Mouse (Mus musculus): ENCODE measurements around the gene Nr1h3.
"Not testable (repeated sequence)": the region's sequence is repeated elsewhere in the genome, so short reads cannot be mapped to it uniquely, and the experiment has no call there.

Gene Nr1h3

DNA sequence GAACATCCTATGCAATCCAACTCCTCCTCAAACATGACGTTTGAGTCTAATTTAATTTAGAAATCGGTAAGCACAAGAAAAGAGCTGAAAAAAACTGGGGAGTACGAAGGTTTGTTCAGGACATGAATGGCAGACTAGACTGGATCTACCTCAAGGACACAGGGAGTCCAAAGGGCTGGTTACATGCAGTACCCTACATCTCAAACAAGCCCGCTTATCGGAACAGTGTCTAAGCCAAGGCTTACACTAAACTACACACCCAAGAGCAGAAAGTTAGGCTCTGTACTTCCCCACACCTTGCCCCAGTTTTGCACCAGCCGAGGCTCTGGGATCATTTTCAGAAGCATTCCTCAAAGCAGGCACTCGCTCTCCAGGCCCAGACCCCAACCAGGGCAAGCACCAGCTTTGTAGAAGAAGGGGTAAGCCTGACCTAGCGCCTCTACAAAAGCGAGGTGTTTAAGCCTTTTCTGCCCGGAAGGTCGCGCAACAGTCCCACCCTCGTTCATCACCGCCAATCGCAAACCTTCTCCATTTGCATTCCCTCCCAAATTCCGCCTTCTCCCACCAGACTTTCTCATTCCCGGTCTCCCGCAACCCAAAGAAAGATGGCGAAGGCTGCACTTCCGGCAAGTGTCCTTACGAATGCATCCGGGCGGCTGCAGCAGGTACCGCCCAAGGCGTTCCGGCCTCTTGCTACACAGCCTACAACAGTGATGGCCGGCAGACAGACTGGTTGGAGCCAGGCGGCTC, at the start of gene Nr1h3, which contains the start of gene Acp2:
TSS of gene Nr1h3 (minus strand) at position 613 of the 750 bp plus-strand sequence.
TSS of gene Acp2 (plus strand) at position 664 of the 750 bp plus-strand sequence.
- peak; percentile 95 for DNase-seq (ENCODE audit: low read depth, low spot score)

GRCm38 (mm10) chr2:91252001-91252400, 49.4 kb upstream of the Nr1h3 start:
- DNase-seq (ENCODE audit: low read depth, low spot score), result no peak

DNA sequence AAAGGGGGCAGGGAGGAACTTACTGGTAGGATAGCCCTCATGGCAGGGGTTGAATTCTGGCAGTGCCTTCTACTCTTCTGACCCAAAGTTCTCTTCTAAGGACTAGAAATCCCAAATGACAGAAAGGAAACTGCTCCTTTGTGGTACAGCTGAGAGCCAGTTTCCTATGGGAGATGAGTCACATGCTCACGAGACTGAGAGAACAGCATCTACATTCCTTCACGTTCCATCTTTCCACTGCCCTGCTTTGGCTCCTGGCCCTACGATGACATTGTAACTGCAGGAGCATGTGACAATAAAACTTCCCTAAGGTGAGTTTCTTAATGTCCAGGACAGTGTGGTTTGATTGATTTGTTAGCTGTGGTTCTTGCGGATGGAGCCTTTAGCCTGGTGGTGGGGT, 45.7 kb upstream of the Nr1h3 start:
- DNase-seq (ENCODE audit: low read depth, low spot score), result no peak

DNA sequence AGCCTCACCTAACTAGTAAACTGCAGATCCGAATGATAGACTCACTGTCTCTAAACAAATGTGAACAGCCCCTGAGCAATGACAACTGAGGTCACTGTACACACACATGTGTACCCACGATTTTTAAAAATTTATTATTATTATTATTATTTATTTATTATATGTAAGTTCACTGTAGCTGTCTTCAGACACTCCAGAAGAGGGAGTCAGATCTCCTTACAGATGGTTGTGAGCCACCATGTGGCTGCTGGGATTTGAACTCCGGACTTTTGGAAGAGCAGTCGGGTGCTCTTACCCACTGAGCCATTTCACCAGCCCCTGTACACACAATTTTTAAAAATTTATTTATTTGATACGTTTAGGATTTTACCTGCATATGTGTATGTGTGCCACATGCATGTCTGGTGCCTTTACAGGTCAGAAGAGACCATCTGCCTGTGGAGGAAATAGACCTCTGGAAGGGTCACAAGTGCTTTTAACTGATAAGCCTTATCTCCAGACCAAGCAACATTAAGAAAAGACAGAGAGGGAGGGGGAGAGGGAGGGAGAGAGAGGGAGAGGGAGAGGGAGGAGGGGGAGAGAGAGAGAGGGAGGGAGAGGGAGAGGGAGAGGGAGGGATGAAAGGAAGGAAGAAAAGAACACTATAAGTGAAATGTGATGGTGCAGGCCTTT, 42.1 kb upstream of the Nr1h3 start:
- DNase-seq (ENCODE audit: low read depth, low spot score), result no peak

- DNase-seq (ENCODE audit: low read depth, low spot score), result peak; percentile 86
Measured at GRCm38 (mm10) chr2:91243416-91243815, 40.8 kb upstream of the Nr1h3 start.

GRCm38 (mm10) chr2:91242547-91242946, 39.9 kb upstream of the Nr1h3 start:
- DNase-seq (ENCODE audit: low read depth, low spot score), result no peak

DNA sequence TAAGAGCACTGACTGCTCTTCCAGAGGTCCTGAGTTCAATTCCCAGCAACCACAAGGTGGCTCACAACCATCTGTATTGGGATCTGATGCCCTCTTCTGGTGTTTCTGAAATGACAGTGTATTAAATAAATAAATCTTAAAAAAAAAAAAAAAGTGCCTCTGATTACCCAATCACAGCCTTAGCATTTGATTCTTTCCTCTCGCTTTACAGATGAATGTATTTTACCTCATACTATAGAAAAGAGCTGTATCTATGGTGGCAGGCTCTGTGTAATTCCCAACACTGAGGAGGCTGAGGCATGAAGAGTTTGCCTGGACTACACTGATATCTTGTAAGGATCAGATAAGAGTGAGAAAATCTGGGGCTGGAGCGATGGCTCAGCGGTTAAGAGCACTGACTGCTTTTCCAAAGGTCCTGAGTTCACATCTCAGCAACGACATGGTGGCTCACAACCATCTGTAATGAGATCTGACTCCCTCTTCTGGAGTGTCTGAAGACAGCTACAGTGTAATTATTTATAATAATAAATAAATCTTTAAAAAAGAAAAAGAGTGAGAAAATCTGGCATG, 35.0 kb upstream of the Nr1h3 start:
- not testable (repeated sequence) for DNase-seq (ENCODE audit: low read depth, low spot score)

- peak; percentile 93 for DNase-seq (ENCODE audit: low read depth, low spot score)
Measured at GRCm38 (mm10) chr2:91236601-91237510, 34.2 kb upstream of the Nr1h3 start, which contains the start of gene Ddb2. Gene Ddb2 (minus strand): TSS chr2:91236982.

DNA sequence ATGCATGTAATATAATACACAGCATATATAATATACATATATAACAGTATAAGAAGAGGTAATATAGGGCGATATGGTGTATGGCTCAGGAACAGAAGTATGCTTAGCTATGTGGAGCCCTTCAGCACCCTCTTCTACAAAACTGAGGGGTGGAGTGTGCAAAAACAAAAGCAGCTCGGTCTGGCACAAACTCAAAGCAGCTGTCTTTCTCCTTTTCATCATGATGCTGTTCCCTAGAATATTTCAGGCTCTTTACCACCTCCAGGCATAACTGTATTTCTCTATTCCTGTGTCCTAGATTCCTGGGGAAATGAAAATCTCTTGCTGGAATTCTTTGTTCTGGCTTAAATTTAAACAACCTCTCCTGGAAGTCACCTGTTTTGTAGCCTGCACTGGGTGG, 27.1 kb upstream of the Nr1h3 start:
- DNase-seq (ENCODE audit: low read depth, low spot score), result peak; percentile 81

- no peak for DNase-seq (ENCODE audit: low read depth, low spot score)
Measured at GRCm38 (mm10) chr2:91223614-91224013, 21.0 kb upstream of the Nr1h3 start.

DNA sequence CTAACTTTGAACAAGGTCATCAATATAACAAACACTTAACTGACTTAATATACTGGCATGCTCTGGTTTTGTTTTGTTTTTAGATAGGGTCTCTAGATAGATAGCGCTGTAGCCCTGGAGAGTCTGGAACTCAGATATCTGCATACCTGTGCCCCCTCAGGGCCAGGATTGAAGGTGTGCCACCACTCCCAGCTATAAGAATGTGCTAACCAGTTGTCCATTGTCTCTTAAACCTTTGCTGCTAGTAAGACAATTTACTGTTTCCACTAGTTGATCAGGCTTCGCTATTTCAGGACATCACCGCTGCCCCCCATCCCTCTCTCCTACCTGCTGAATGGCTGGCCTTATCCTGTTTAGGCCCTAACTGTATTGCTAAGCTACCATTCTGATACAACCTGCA, 17.9 kb upstream of the Nr1h3 start:
- DNase-seq (ENCODE audit: low read depth, low spot score), result no peak

DNA sequence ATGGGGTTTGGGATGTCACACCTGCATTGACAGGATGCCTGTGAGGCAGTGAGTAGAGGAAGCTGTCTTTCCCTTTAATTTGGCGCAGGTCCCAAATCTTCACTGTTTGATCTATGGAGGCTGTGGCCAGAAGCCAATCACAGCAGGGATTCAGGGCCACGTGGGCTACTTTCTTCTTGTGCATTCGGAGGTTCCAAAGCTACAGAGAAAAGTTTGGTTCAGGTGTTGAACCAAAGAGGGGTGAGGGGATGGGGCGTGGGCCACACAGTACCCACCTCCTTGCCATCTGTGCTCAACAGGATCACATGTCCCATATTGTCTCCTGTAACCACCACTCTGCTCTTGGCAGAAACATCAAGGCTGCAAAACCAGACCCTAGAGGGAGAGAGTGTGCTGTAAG, 14.4 kb upstream of the Nr1h3 start:
- DNase-seq (ENCODE audit: low read depth, low spot score), result no peak

GRCm38 (mm10) chr2:91213311-91213710, 10.7 kb upstream of the Nr1h3 start:
- DNase-seq (ENCODE audit: low read depth, low spot score), result no peak

DNA sequence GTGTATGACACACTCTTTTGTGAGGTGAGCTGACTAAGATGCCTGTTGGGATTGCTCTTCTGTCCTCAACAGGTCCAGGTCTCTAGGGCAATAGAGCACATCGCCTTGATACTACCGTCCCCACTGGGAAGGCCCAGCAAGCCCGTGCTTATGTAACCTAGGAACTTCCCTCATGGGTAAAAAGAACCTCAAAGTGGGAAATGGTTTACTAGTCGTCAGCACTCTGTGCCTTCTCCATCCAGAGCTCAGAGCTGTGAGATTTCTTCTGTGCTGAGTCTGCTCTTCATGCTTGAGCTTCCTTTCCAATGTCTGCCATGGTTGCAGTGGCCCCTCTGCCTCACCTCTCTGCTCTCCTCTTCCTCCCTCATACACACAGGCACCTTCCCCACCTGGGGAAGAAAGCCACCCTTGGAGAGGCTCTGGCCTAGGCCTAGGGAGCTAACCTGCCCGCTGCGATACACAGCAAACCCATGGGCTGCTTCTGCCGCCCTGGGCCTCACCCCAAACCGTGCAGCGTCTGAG, 3.7 kb upstream of the Nr1h3 start:
- DNase-seq (ENCODE audit: low read depth, low spot score), result no peak

DNA sequence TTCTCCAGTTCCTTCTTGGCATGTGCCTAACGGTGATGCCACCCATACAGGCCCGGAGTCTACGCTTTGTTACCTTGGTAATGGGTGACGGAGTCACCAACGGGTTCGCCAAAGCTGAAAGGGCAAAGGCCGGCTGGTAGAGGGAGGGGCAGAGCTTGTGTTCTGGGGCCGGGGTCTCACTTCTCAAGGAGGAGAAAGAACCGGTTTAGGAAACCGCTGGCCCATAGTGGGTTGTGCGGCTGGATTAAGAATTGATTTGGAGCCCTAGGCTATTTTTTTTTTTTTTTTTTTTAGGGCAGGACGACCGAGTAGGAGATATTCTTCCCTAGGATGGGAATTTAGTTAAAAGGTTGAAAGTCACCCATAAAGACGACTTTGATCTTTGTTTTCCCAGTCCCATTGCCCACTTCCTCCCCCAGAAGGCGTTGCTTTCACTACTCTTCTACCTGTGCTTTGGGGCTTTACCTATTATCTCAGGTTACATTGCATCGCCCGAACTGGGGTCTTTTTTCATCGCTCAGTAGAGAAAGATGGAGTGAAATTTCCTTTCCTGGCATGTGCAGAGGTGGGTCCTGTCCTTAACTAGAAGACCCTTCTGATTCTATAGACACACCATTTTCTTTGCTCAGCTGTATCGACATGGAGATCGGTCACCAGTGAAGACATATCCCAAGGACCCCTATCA, 480 bp upstream of the Nr1h3 start:
- DNase-seq (ENCODE audit: low read depth, low spot score), result no peak

- no peak for DNase-seq (ENCODE audit: low read depth, low spot score)
Measured at GRCm38 (mm10) chr2:91198888-91199287, 3.7 kb downstream of the Nr1h3 start.

- no peak for DNase-seq (ENCODE audit: low read depth, low spot score)
Measured at GRCm38 (mm10) chr2:91196577-91197001, 6.0 kb downstream of the Nr1h3 start.

GRCm38 (mm10) chr2:91194624-91195332, 7.9 kb downstream of the Nr1h3 start:
- DNase-seq (ENCODE audit: low read depth, low spot score), result no peak

GRCm38 (mm10) chr2:91190501-91190900, 12.1 kb downstream of the Nr1h3 start:
- no peak for DNase-seq (ENCODE audit: low read depth, low spot score)

DNA sequence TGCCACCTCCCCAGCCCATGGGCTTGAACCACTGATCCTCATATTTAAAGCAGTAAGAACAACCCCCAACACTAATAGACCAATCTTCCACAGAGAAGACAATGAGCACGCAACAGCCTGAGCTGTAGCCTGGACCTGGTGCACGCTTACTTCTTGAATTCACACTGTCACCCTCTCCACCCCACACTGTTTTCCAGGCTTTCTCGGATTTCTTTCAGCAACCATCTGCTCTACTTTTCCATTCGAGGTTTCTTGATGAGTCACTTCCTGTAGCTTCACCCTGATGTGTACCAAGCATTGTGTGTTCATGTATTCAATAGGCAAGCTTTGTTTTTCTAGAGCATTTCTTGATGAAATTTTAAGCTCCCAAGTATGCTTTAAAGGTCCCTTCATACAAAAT, 15.2 kb downstream of the Nr1h3 start:
- DNase-seq (ENCODE audit: low read depth, low spot score), result peak; percentile 78

All from telencephalon, adult 2 months (tissue).